Mouse (Mus musculus) mature B cell (primary cell): Measurements from ENCODE around the gene Ncoa1.
"Not testable (repeated sequence)": the region's sequence is repeated elsewhere in the genome, so short reads cannot be mapped to it uniquely, and the experiment has no call there.

Experiments used
- in situ Hi-C: fragments of 300-500 bp; cut with MboI; formaldehyde crosslinking; loops from 2 replicates; pipeline ENCODE4 v1.14.3; 2019

Ncoa1 gene

GRCm38 (mm10) chr12:4313824-4314223 is 163.2 kb downstream of the Ncoa1 start:
- in situ Hi-C loops, result no loop called here

GRCm38 (mm10) chr12:4306712-4307313 is 170.2 kb downstream of the Ncoa1 start:
- in situ Hi-C loops, result no loop called here

- in situ Hi-C loops, result no loop called here
Measured at GRCm38 (mm10) chr12:4299300-4299699, 177.7 kb downstream of the Ncoa1 start.

- in situ Hi-C loops, result no loop called here
Measured at GRCm38 (mm10) chr12:4298626-4299025, 178.4 kb downstream of the Ncoa1 start.

GRCm38 (mm10) chr12:4295881-4296280 is 181.1 kb downstream of the Ncoa1 start:
- in situ Hi-C loops, result no loop called here

GRCm38 (mm10) chr12:4295281-4295680 is 181.7 kb downstream of the Ncoa1 start:
- in situ Hi-C loops, result no loop called here

- in situ Hi-C loops, result no loop called here
Measured at GRCm38 (mm10) chr12:4293813-4294212, 183.2 kb downstream of the Ncoa1 start.

GRCm38 (mm10) chr12:4285186-4285585 is 191.8 kb downstream of the Ncoa1 start:
- in situ Hi-C loops, result no loop called here

- in situ Hi-C loops, result no loop called here
Measured at GRCm38 (mm10) chr12:4279878-4280277, 197.1 kb downstream of the Ncoa1 start.

- in situ Hi-C loops, result no loop called here
Measured at GRCm38 (mm10) chr12:4278978-4279755, 197.8 kb downstream of the Ncoa1 start.

GRCm38 (mm10) chr12:4271078-4271477 is 205.9 kb downstream of the Ncoa1 start:
- in situ Hi-C loops, result no loop called here

- in situ Hi-C loops, result no loop called here
Measured at GRCm38 (mm10) chr12:4267765-4268164, 209.2 kb downstream of the Ncoa1 start.

- in situ Hi-C loops, result no loop called here
Measured at GRCm38 (mm10) chr12:4252742-4253655, 224.0 kb downstream of the Ncoa1 start.

- in situ Hi-C loops, result no loop called here
Measured at GRCm38 (mm10) chr12:4249786-4250185, 227.2 kb downstream of the Ncoa1 start.

- in situ Hi-C loops, result no loop called here
Measured at GRCm38 (mm10) chr12:4245742-4246141, 231.2 kb downstream of the Ncoa1 start.

- in situ Hi-C loops, result no loop called here
Measured at GRCm38 (mm10) chr12:4243805-4244204, 233.2 kb downstream of the Ncoa1 start.

- in situ Hi-C loops, result not testable (repeated sequence)
Measured at GRCm38 (mm10) chr12:4240281-4240680, 236.7 kb downstream of the Ncoa1 start.

GRCm38 (mm10) chr12:4237481-4237880 is 239.5 kb downstream of the Ncoa1 start:
- in situ Hi-C loops, result no loop called here

GRCm38 (mm10) chr12:4233572-4234508 is 243.1 kb downstream of the Ncoa1 start, which contains the start of the genes Ptrhd1 and Cenpo:
Gene Ptrhd1 (plus strand): TSS chr12:4234027.
Gene Cenpo (minus strand): TSS chr12:4234294.
- in situ Hi-C loops, result no loop called here

- in situ Hi-C loops, result no loop called here
Measured at GRCm38 (mm10) chr12:4232777-4233176, 244.2 kb downstream of the Ncoa1 start.

GRCm38 (mm10) chr12:4230156-4230555 is 246.8 kb downstream of the Ncoa1 start:
- in situ Hi-C loops, result no loop called here
